Comparison of ENCODE assay signal across 9 mouse cellular contexts in genomic region chr8:47135586-47135985, GRCm38 (mm10).
DNase-seq lines count a peak whose midpoint lies in the region; ATAC-seq and TF ChIP-seq lines count a peak whose summit lies in the region.
"Had no signal": no experiment of that assay in that cellular context is flagged by ENCODE, and none has a peak within 500 bp of the region (broad histone marks: within the 10 kb centered on the region; RNA-seq: fewer than 3 reads in every experiment).

No protein-coding gene starts in this region.

- no peak overlapping the region for H3K9ac ChIP-seq in heart, adult 2 months (ENCODE audit: low read depth, low read length)
- no peak overlapping the region for H3K9ac ChIP-seq in forebrain, embryonic 11.5 days (ENCODE audit: low read length)

- WGBS in heart, adult 2 months: 10% methylated on average over 9 of the region's 9 CpGs
- WGBS in forebrain, embryonic 11.5 days: 22% methylated on average over 9 of the region's 9 CpGs
- 3% methylated on average over 9 of the region's 9 CpGs for WGBS in kidney, adult 2 months

- TF ChIP-seq CTCF in heart, adult 2 months (IDR thresholded peaks at IDR 0.05): no peak
- no peak for TF ChIP-seq CTCF in kidney, adult 2 months (conservative IDR thresholded peaks at IDR 0.05; ENCODE audit: insufficient read depth, insufficient read length, low read depth, low read length)
- no peak for TF ChIP-seq CTCF in left cerebral cortex, adult 2 months (IDR thresholded peaks at IDR 0.05)

- no peak for DNase-seq in heart, adult 2 months
- no peak for DNase-seq in heart, adult 11 months
- DNase-seq in forebrain, embryonic 11.5 days (ENCODE audit: low spot score): no peak
- DNase-seq in kidney, adult 2 months: peak; percentile 40
- DNase-seq in lung, postnatal 10 days: peak; percentile 12
- no peak for DNase-seq in gastrocnemius, postnatal 14 days
- no peak for DNase-seq in left cerebral cortex, adult 2 months (ENCODE audit: extremely low spot score in 1 of 2, low spot score in 2 of 2)
- no peak for DNase-seq in adrenal gland, postnatal 10 days

- no peaks in the 10 kb centered on the region for H3K9me3 ChIP-seq in forebrain, embryonic 11.5 days (ENCODE audit: control insufficient read depth, low read length)
- H3K9me3 ChIP-seq: megakaryocyte, embryonic 14.5 days had no signal

- no peak for TF ChIP-seq EP300 in heart, adult 2 months (IDR thresholded peaks at IDR 0.05; ENCODE audit: insufficient read depth, low read depth, low read length)

- no peaks in the 10 kb centered on the region for H3K79me2 ChIP-seq in heart, adult 2 months (replicated peaks; ENCODE audit: control insufficient read depth, insufficient read depth, low read length)

- H3K27me3 ChIP-seq in heart, adult 2 months (ENCODE audit: control insufficient read depth, insufficient read depth, low read length): no peaks in the 10 kb centered on the region
- H3K27me3 ChIP-seq in forebrain, embryonic 11.5 days (ENCODE audit: control insufficient read depth, insufficient read depth, low read length): no peaks in the 10 kb centered on the region
- H3K27me3 ChIP-seq in kidney, adult 2 months (replicated peaks; ENCODE audit: control insufficient read depth, insufficient read depth, low read length): no peaks in the 10 kb centered on the region
- H3K27me3 ChIP-seq: megakaryocyte, embryonic 14.5 days had no signal

- peak overlapping the region; percentile 29; the same call in 1 of the 2 replicates for H3K4me2 ChIP-seq in forebrain, embryonic 11.5 days (ENCODE audit: low read depth, low read length, severe bottlenecking)

- H3K36me3 ChIP-seq in heart, adult 2 months (ENCODE audit: control insufficient read depth, insufficient read depth, low read length): no peaks in the 10 kb centered on the region
- H3K36me3 ChIP-seq in forebrain, embryonic 11.5 days (ENCODE audit: control insufficient read depth, insufficient read depth, low read length): no peaks in the 10 kb centered on the region
- no peaks in the 10 kb centered on the region for H3K36me3 ChIP-seq in kidney, adult 2 months (ENCODE audit: control insufficient read depth, insufficient read depth, low read length)

- TF ChIP-seq POLR2A in heart, adult 2 months (IDR thresholded peaks at IDR 0.05; ENCODE audit: insufficient read depth, low read depth, low read length): no peak
- no peak for TF ChIP-seq POLR2A in kidney, adult 2 months (IDR thresholded peaks at IDR 0.05; ENCODE audit: low read depth, low read length)

- H3K4me3 ChIP-seq in heart, adult 2 months: peak overlapping the region; percentile 18; the same call in 1 of the 2 replicates
- no peak overlapping the region for H3K4me3 ChIP-seq in forebrain, embryonic 11.5 days (ENCODE audit: low read depth, low read length)
- H3K4me3 ChIP-seq in kidney, adult 2 months (ENCODE audit: insufficient read depth, low read depth, low read length): peak overlapping the region; percentile 22; the same call in 1 of the 2 replicates
- H3K4me3 ChIP-seq in left cerebral cortex, adult 2 months: no peak overlapping the region
- H3K4me3 ChIP-seq: megakaryocyte, embryonic 14.5 days had no signal

- no peak for ATAC-seq in forebrain, embryonic 11.5 days (replicated peaks; ENCODE audit: low FRiP score)

- H3K4me1 ChIP-seq in heart, adult 2 months (ENCODE audit: control insufficient read depth, insufficient read depth, low read length): no peaks in the 10 kb centered on the region; the same call in 1 of the 2 replicates
- H3K4me1 ChIP-seq in forebrain, embryonic 11.5 days (replicated peaks; ENCODE audit: control insufficient read depth, insufficient read depth, low read length): no peaks in the 10 kb centered on the region
- no peaks in the 10 kb centered on the region for H3K4me1 ChIP-seq in kidney, adult 2 months (ENCODE audit: control insufficient read depth, insufficient read depth, low read length)
- H3K4me1 ChIP-seq: megakaryocyte, embryonic 14.5 days had no signal

- H3K27ac ChIP-seq in heart, adult 2 months: no peak overlapping the region
- H3K27ac ChIP-seq in forebrain, embryonic 11.5 days (ENCODE audit: low read depth, low read length): no peak overlapping the region
- no peak overlapping the region for H3K27ac ChIP-seq in kidney, adult 2 months (ENCODE audit: insufficient read depth, low read depth, low read length)
- H3K27ac ChIP-seq in left cerebral cortex, adult 2 months: no peak overlapping the region

- intact Hi-C loops in heart, adult 2 months (cut with DNase I): no loop called here
- intact Hi-C loops in gastrocnemius, postnatal 14 days (cut with DNase I; ENCODE audit: low total_unique reads): no loop called here
- intact Hi-C loops in left cerebral cortex, adult 2 months (cut with DNase I): no loop called here

Comparison
In these comparisons a context has a peak if more than half of its experiments do, and no peak if none do; other contexts are left out.
1. DNase-seq: peak in kidney, adult 2 months (single experiment) and lung, postnatal 10 days (single experiment); none in heart, adult 2 months (0 of 2), heart, adult 11 months (single experiment), forebrain, embryonic 11.5 days (single experiment), gastrocnemius, postnatal 14 days (single experiment), left cerebral cortex, adult 2 months (0 of 2) and adrenal gland, postnatal 10 days (single experiment).
2. H3K4me3 ChIP-seq: peak in heart, adult 2 months (single experiment) and kidney, adult 2 months (single experiment); none in forebrain, embryonic 11.5 days (single experiment) and left cerebral cortex, adult 2 months (single experiment).